Mouse (Mus musculus) MEL (cell line): ENCODE results near the gene Rimklb. TPM values are rescaled to one million over a fixed set of nuclear protein-coding genes. Genes with fewer than 3 reads are reported as not detected.

Source experiments
- DNase-seq: peaks from one replicate; pipeline ENCODE4 v3.0.0; 2011; ENCODE audit warnings: low read depth, low spot score
- H3K27ac ChIP-seq: 2 replicates; pipeline ENCODE4 v1.5.1; 2012; ENCODE audit warnings: low read depth, mild to moderate bottlenecking, control low read depth, low read length, moderate library complexity; ENCODE audit not compliant: control insufficient read depth
- H3K27me3 ChIP-seq, 2 experiments: fragments of 150-350 bp in 1 of 2; sonication (generic) in 1 of 2; 2 replicates each; pipeline ENCODE4 v1.6.1; 2012; ENCODE audit warnings: low read length in 2 of 2, mild to moderate bottlenecking in 2 of 2, improper control_type of control experiment in 1 of 2, moderate library complexity in 1 of 2; ENCODE audit not compliant: insufficient read depth in 2 of 2, control insufficient read depth in 1 of 2
- H3K36me3 ChIP-seq, 2 experiments: 2 replicates each; pipeline ENCODE4 v1.6.1; 2012 to 2014; ENCODE audit warnings: low read length in 2 of 2, improper control_type of control experiment in 1 of 2, inconsistent platforms in 1 of 2, mild to moderate bottlenecking in 1 of 2; ENCODE audit not compliant: insufficient read depth in 2 of 2, control insufficient read depth in 1 of 2
- H3K4me1 ChIP-seq, 2 experiments: fragments of 150-350 bp in 1 of 2; sonication (generic) in 1 of 2; 2 replicates each; pipeline ENCODE4 v1.6.1; 2012; ENCODE audit warnings: low read length in 2 of 2, improper control_type of control experiment in 1 of 2, mild to moderate bottlenecking in 1 of 2; ENCODE audit not compliant: insufficient read depth in 2 of 2, control insufficient read depth in 1 of 2
- H3K4me3 ChIP-seq, 2 experiments: fragments of 150-350 bp in 1 of 2; sonication (generic) in 1 of 2; 2 replicates each; pipeline ENCODE4 v1.5.1; 2012; ENCODE audit warnings: low read depth in 2 of 2, low read length in 2 of 2, mild to moderate bottlenecking in 2 of 2, moderate library complexity in 2 of 2, control low read depth in 1 of 2, improper control_type of control experiment in 1 of 2; ENCODE audit not compliant: control insufficient read depth in 1 of 2, insufficient read depth in 1 of 2
- H3K79me2 ChIP-seq: 2 replicates; pipeline ENCODE4 v1.6.1; 2012; ENCODE audit warnings: mild to moderate bottlenecking, low read length, moderate library complexity; ENCODE audit not compliant: control insufficient read depth, poor library complexity, insufficient read depth
- H3K9ac ChIP-seq: 2 replicates; pipeline ENCODE4 v1.6.1; 2012; ENCODE audit warnings: low read depth, mild to moderate bottlenecking, control low read depth, low read length, moderate library complexity; ENCODE audit not compliant: control insufficient read depth, poor library complexity, severe bottlenecking
- H3K9me3 ChIP-seq: fragments of 150-350 bp; sonication (generic); replicated peaks from 2 replicates; pipeline ENCODE4 v1.6.1; 2012; ENCODE audit warnings: mild to moderate bottlenecking, low read length, improper control_type of control experiment, moderate library complexity; ENCODE audit not compliant: insufficient read depth
- BHLHE40 ChIP-seq: IDR thresholded peaks from 2 replicates; pipeline ENCODE4 v1.6.1; 2012; ENCODE audit warnings: low read depth, mild to moderate bottlenecking, inconsistent platforms, low read length, improper control_type of control experiment, borderline replicate concordance
- CTCF ChIP-seq, 3 experiments: IDR thresholded peaks in 2 of 3; conservative IDR thresholded peaks in 1 of 3; 2 replicates each; pipeline ENCODE4 v1.5.1; 2011 to 2012; ENCODE audit warnings: low read length in 3 of 3, low read depth in 2 of 3, mild to moderate bottlenecking in 2 of 3, improper control_type of control experiment in 1 of 3, inconsistent platforms in 1 of 3, mixed read lengths in 1 of 3, moderate library complexity in 1 of 3; ENCODE audit not compliant: control insufficient read depth in 1 of 3, insufficient read depth in 1 of 3, poor library complexity in 1 of 3, severe bottlenecking in 1 of 3
- E2F4 ChIP-seq: IDR thresholded peaks from 2 replicates; pipeline ENCODE4 v1.6.1; 2011; ENCODE audit warnings: low read depth, low read length, improper control_type of control experiment, borderline replicate concordance
- ETS1 ChIP-seq: IDR thresholded peaks from 2 replicates; pipeline ENCODE4 v1.6.1; 2012; ENCODE audit warnings: low read depth, mild to moderate bottlenecking, inconsistent platforms, low read length, improper control_type of control experiment, moderate library complexity
- KAT2A ChIP-seq: conservative IDR thresholded peaks from 2 replicates; pipeline ENCODE4 v1.6.1; 2012; ENCODE audit warnings: low read depth, low read length, improper control_type of control experiment, inconsistent platforms
- MAX ChIP-seq: IDR thresholded peaks from 2 replicates; pipeline ENCODE4 v1.6.1; 2011; ENCODE audit warnings: low read length, improper control_type of control experiment
- MAZ ChIP-seq: IDR thresholded peaks from 2 replicates; pipeline ENCODE4 v1.6.1; 2012; ENCODE audit warnings: low read depth, mild to moderate bottlenecking, inconsistent platforms, low read length, improper control_type of control experiment
- POLR2AphosphoS2 ChIP-seq: IDR thresholded peaks from 2 replicates; pipeline ENCODE4 v1.6.1; 2011; ENCODE audit warnings: low read length, improper control_type of control experiment
- RAD21 ChIP-seq: IDR thresholded peaks from 2 replicates; pipeline ENCODE4 v1.6.1; 2011; ENCODE audit warnings: mild to moderate bottlenecking, low read depth, low read length, improper control_type of control experiment
- TCF12 ChIP-seq: IDR thresholded peaks from 2 replicates; pipeline ENCODE4 v1.6.1; 2014; ENCODE audit warnings: low read depth, mild to moderate bottlenecking, inconsistent platforms, low read length, improper control_type of control experiment, moderate library complexity
- ZC3H11A ChIP-seq: IDR thresholded peaks from 2 replicates; pipeline ENCODE4 v1.6.1; 2012; ENCODE audit warnings: low read depth, mild to moderate bottlenecking, inconsistent platforms, low read length, improper control_type of control experiment
- ZKSCAN1 ChIP-seq: IDR thresholded peaks from 2 replicates; pipeline ENCODE4 v1.6.1; 2012; ENCODE audit warnings: low read depth, mild to moderate bottlenecking, inconsistent platforms, low read length, improper control_type of control experiment, moderate library complexity
- polyA plus RNA-seq, 2 experiments: library from polyadenylated mRNA; stranded (reverse) in 1 of 2; unstranded in 1 of 2; fragments of >175 nt in 1 of 2; fragments of >200 nt in 1 of 2; gene quantifications; 2 replicates each; pipeline versions ENCODE4 v1.2.1 to v1.2.4; 2012; ENCODE audit warnings: low replicate concordance in 2 of 2, low read depth in 1 of 2; ENCODE audit not compliant: insufficient read length in 2 of 2, insufficient read depth in 1 of 2, missing spikeins in 1 of 2
- total RNA-seq: library from RNA; depleted of rRNA; stranded (reverse); fragments of 300-350 nt; gene quantifications from 2 replicates; pipeline ENCODE4 v1.2.3, GENCODE M21; 2012

Gene Rimklb
- total and polyA plus RNA-seq, 3 experiments: 0.04 to 0.08 TPM; not detected in 1

DNA sequence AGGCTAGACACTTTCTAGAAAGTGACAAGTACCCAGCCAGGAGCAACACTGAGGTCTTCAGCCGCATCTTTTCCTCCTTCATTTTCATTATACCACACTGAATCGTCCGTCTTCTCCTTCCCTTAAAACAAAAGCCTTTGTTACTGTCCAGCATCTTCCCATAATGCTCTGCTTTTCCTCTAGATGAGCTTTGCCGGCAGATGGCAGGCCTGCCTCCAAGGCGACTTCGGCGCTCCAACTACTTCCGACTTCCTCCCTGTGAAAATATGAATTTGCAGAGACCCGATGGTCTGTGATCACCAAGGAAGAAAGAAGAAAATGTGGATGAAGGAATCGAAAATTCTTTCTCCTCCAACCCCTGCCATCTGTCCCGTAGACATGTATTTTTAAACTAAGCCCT is 29.6 kb upstream of the Rimklb start:
- no peaks in the 10 kb centered on the region for H3K4me1 ChIP-seq
- H3K36me3 ChIP-seq: no peaks in the 10 kb centered on the region
- no peak for DNase-seq
- no peak overlapping the region for H3K9ac ChIP-seq
- TF ChIP-seq MAX (no peak), E2F4 (no peak), RAD21 (no peak), ZKSCAN1 (no peak), MAZ (no peak), ETS1 (no peak), BHLHE40 (no peak)
- peaks cover 10 to 16% of the 10 kb centered on the region in 2 experiments for H3K27me3 ChIP-seq
- no peaks in the 10 kb centered on the region for H3K79me2 ChIP-seq
- H3K27ac ChIP-seq: no peak overlapping the region
- no peak overlapping the region for H3K4me3 ChIP-seq
- H3K9me3 ChIP-seq: no peaks in the 10 kb centered on the region

DNA sequence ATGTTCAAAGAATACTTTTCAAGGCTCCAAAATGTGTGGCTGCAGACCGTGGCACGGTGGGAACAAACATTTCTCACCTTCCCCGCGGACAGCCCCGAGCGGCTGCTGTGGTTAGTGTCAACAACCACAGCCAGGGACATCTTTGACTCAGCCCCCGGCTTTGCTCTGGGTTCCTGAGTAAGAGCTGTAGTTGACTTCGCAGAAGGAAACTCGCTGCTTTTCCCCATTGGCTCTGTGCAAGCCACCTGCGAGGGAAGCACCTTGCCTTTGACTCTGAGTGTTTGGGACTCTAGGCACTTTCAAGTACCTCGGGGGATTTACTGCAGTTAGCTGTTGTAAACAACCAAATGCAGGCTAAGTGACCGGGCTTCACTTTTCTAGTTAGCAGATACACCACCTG is 29.0 kb upstream of the Rimklb start:
- H3K4me3 ChIP-seq: no peak overlapping the region
- no peak for DNase-seq
- H3K9me3 ChIP-seq: no peaks in the 10 kb centered on the region
- H3K9ac ChIP-seq: no peak overlapping the region
- H3K4me1 ChIP-seq: no peaks in the 10 kb centered on the region
- H3K36me3 ChIP-seq: no peaks in the 10 kb centered on the region
- no peaks in the 10 kb centered on the region for H3K79me2 ChIP-seq
- no peak overlapping the region for H3K27ac ChIP-seq
- TF ChIP-seq ZC3H11A (no peak), KAT2A (no peak), POLR2AphosphoS2 (no peak), RAD21 (no peak)
- TF ChIP-seq, all 39 proteins: peak for 0
- peaks cover 10 to 15% of the 10 kb centered on the region in 2 experiments for H3K27me3 ChIP-seq

DNA sequence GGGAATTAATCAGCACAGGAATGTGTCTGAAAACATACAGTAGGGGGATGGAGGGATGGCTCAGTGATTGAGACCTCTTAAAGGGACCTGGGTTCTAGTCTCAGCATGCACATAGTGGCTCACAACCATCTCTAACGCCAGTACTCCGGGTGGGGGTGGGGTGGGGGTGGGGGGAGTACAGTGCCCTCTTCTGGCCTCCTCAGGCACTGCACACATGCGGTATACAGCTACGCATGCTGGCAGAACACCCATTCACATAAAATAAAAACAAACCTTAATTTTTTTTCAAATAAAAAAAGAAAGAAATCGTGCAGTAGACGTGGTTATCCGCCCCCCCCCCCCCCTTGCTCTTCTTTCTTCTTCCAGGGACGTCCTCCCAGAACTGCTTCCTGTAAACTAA is 24.7 kb upstream of the Rimklb start:
- Histone ChIP-seq H3K79me2 (no peaks in the 10 kb centered on the region), H3K27ac (no peak overlapping the region), H3K9ac (no peak overlapping the region), H3K27me3 (peaks cover 2 to 9% of the 10 kb centered on the region in 2 experiments; a peak in 3 of 4 replicates), H3K36me3 (no peaks in the 10 kb centered on the region), H3K9me3 (no peaks in the 10 kb centered on the region), H3K4me1 (no peaks in the 10 kb centered on the region), H3K4me3 (no peak overlapping the region)
- TF ChIP-seq CTCF (IDR thresholded peaks at IDR 0.05 in 2 of 3, conservative IDR thresholded peaks at IDR 0.05 in 1 of 3; ENCODE audit: control insufficient read depth in 1 of 3, insufficient read depth in 1 of 3, low read depth in 2 of 3, low read length in 3 of 3, poor library complexity in 1 of 3, severe bottlenecking in 1 of 3) (peak in 2 of 3 experiments; percentile 13 to 61; a peak in 3 of 6 replicates), TCF12 (no peak)
- DNase-seq: no peak
